In genomic region chr4:55533196-55533802, GRCm38 (mm10) we compare ENCODE assay signal across 7 mouse cellular contexts. TPM values are rescaled to one million over a fixed set of nuclear protein-coding genes. Genes with fewer than 3 reads are reported as not detected.
DNase-seq lines count a peak whose midpoint lies in the region; ATAC-seq and TF ChIP-seq lines count a peak whose summit lies in the region.

No protein-coding gene starts in this region.

- peak overlapping the region; percentile 99 for H3K27ac ChIP-seq in lung, postnatal 0 days (ENCODE audit: low read length)
- peak overlapping the region; percentile 81 for H3K27ac ChIP-seq in intestine, embryonic 14.5 days (ENCODE audit: low read depth)
- H3K27ac ChIP-seq in midbrain, postnatal 0 days (ENCODE audit: low read depth, low read length), result peak overlapping the region; percentile 81

- ATAC-seq in lung, postnatal 0 days, result no peak
- peak; percentile 4; the same call in 1 of the 2 replicates for ATAC-seq in intestine, embryonic 14.5 days (replicated peaks; ENCODE audit: low FRiP score, low TSS enrichment, low read depth)
- ATAC-seq in midbrain, postnatal 0 days (ENCODE audit: low FRiP score), result no peak; the same call in 1 of the 2 replicates

- no peaks in the 10 kb centered on the region; the same call in 1 of the 2 replicates for H3K4me1 ChIP-seq in lung, postnatal 0 days (ENCODE audit: insufficient read depth, low read depth, low read length)
- peaks cover 15% of the 10 kb centered on the region for H3K4me1 ChIP-seq in intestine, embryonic 14.5 days (replicated peaks; ENCODE audit: control insufficient read depth, insufficient read depth, low read length)
- 0 out of 2 replicates have a peak, but pooled peaks cover 3% of the 10 kb centered on the region for H3K4me1 ChIP-seq in midbrain, postnatal 0 days (ENCODE audit: insufficient read depth, low read length)

- 1% methylated on average over 21 of the region's 21 CpGs for whole genome bisulfite sequencing in lung, postnatal 0 days
- WGBS in intestine, embryonic 14.5 days, result 2% methylated on average over 21 of the region's 21 CpGs
- under 1% methylated on average over 21 of the region's 21 CpGs for WGBS in midbrain, postnatal 0 days

- DNase-seq in lung, postnatal 0 days (ENCODE audit: low spot score), result no peak
- no peak for DNase-seq in lung, postnatal 14 days
- DNase-seq in fibroblast of lung, adult 2 months (ENCODE audit: low read depth), result peak; percentile 44
- no peak for DNase-seq in intestine, embryonic 14.5 days (ENCODE audit: low spot score)
- no peak for DNase-seq in midbrain, postnatal 0 days (ENCODE audit: low spot score)
- no peak for DNase-seq in adrenal gland, postnatal 14 days
- no peak for DNase-seq in right cerebral cortex, postnatal 10 days (ENCODE audit: low spot score in 2 of 2)

- no peaks in the 10 kb centered on the region; the same call in 1 of the 2 replicates for H3K27me3 ChIP-seq in lung, postnatal 0 days (replicated peaks; ENCODE audit: insufficient read depth, low read length)
- H3K27me3 ChIP-seq in intestine, embryonic 14.5 days (replicated peaks; ENCODE audit: control insufficient read depth, insufficient read depth, low read length), result peaks cover 15% of the 10 kb centered on the region; the same call in 1 of the 2 replicates
- H3K27me3 ChIP-seq in midbrain, postnatal 0 days (ENCODE audit: insufficient read depth, low read length), result peaks cover 6% of the 10 kb centered on the region; the same call in 1 of the 2 replicates

- no peak for TF ChIP-seq EP300 in lung, postnatal 0 days (IDR thresholded peaks at IDR 0.05)

- H3K36me3 ChIP-seq in lung, postnatal 0 days (ENCODE audit: insufficient read depth, low read length), result peaks cover 8% of the 10 kb centered on the region
- H3K36me3 ChIP-seq in intestine, embryonic 14.5 days (ENCODE audit: control insufficient read depth, insufficient read depth, low read length), result no peaks in the 10 kb centered on the region
- no peaks in the 10 kb centered on the region for H3K36me3 ChIP-seq in midbrain, postnatal 0 days (ENCODE audit: insufficient read depth, low read length)

- H3K9ac ChIP-seq in lung, postnatal 0 days (replicated peaks; ENCODE audit: low read depth), result peak overlapping the region; percentile 76
- H3K9ac ChIP-seq in intestine, embryonic 14.5 days (ENCODE audit: low read length), result peak overlapping the region; percentile 68
- peak overlapping the region; percentile 72 for H3K9ac ChIP-seq in midbrain, postnatal 0 days (replicated peaks; ENCODE audit: low read length, poor library complexity, severe bottlenecking)

- peak overlapping the region; percentile 80 for H3K4me3 ChIP-seq in lung, postnatal 0 days (ENCODE audit: low read depth, low read length)
- H3K4me3 ChIP-seq in intestine, embryonic 14.5 days (ENCODE audit: low read depth, low read length), result peak overlapping the region; percentile 67
- H3K4me3 ChIP-seq in midbrain, postnatal 0 days (ENCODE audit: low read depth, low read length), result peak overlapping the region; percentile 64

- no peak for TF ChIP-seq CTCF in lung, postnatal 0 days (IDR thresholded peaks at IDR 0.05)
- no peak for TF ChIP-seq CTCF in midbrain, postnatal 0 days (IDR thresholded peaks at IDR 0.05)

- H3K9me3 ChIP-seq in lung, postnatal 0 days (ENCODE audit: low read length), result no peaks in the 10 kb centered on the region
- H3K9me3 ChIP-seq in intestine, embryonic 14.5 days (ENCODE audit: control insufficient read depth, low read length), result no peaks in the 10 kb centered on the region
- no peaks in the 10 kb centered on the region for H3K9me3 ChIP-seq in midbrain, postnatal 0 days (ENCODE audit: low read length)

- H3K4me2 ChIP-seq in lung, postnatal 0 days (replicated peaks; ENCODE audit: low read depth, low read length), result peak overlapping the region; percentile 86
- peak overlapping the region; percentile 84 for H3K4me2 ChIP-seq in intestine, embryonic 14.5 days (ENCODE audit: low read length)
- H3K4me2 ChIP-seq in midbrain, postnatal 0 days (ENCODE audit: low read depth, low read length, poor library complexity, severe bottlenecking), result peak overlapping the region; percentile 94

RNA-seq across cellular contexts. Expression of gene Klf4, which starts 1.0 kb away (rescaled TPM):
- polyA plus RNA-seq in lung, postnatal 0 days (2015; fragmentation: Nextera tagmentation; extraction: Ambion mirVana), result 39.1 and 43.3 TPM in 2 replicates
- polyA plus RNA-seq in intestine, embryonic 14.5 days (2014; fragmentation: Nextera tagmentation; extraction: Ambion mirVana), result 5.9 and 7.9 TPM in 2 replicates
- total RNA-seq in midbrain, postnatal 0 days (2014; rRNA removed), result 8.2 and 12.4 TPM in 2 replicates
- polyA plus RNA-seq in midbrain, postnatal 0 days (2015; fragmentation: Nextera tagmentation; extraction: Ambion mirVana), result 4.1 and 4.3 TPM in 2 replicates
- 25.1 and 36.2 TPM in 2 replicates for total RNA-seq in adrenal gland, postnatal 14 days (2021)
